Mouse (Mus musculus) stomach, embryonic 14.5 days (tissue): ENCODE data around the gene Lrrc45. TPM values are rescaled to one million over a fixed set of nuclear protein-coding genes. Genes with fewer than 3 reads are reported as not detected.
A peak's percentile ranks its signal among the peaks of the same experiment; 100 is the strongest.

ENCODE experiments used
- ATAC-seq: fragments of 200-750 bp; cut with Nextera tagmentation; 2 replicates; pipeline ENCODE4 v1.8.0; 2017; ENCODE audit warnings: low read depth, moderate TSS enrichment; ENCODE audit not compliant: insufficient number of reproducible peaks, insufficient read depth, low FRiP score
- H3K27ac ChIP-seq: fragments of 300-500 bp; sonication (generic); 2 replicates; pipeline ENCODE4 v1.5.1; 2014; ENCODE audit warnings: mild to moderate bottlenecking, low read length, moderate library complexity, mixed read lengths
- H3K27me3 ChIP-seq: fragments of 300-500 bp; sonication (generic); 2 replicates; pipeline ENCODE4 v1.6.1; 2014; ENCODE audit warnings: low read length, control low read depth, mixed read lengths; ENCODE audit not compliant: control insufficient read depth, insufficient read depth
- H3K36me3 ChIP-seq: fragments of 300-500 bp; sonication (generic); 2 replicates; pipeline ENCODE4 v1.6.1; 2014; ENCODE audit warnings: mild to moderate bottlenecking, control low read depth, low read length, moderate library complexity, mixed read lengths; ENCODE audit not compliant: control insufficient read depth, insufficient read depth
- H3K4me1 ChIP-seq: fragments of 300-500 bp; sonication (generic); 2 replicates; pipeline ENCODE4 v1.6.1; 2014; ENCODE audit warnings: low read length, control low read depth, mixed read lengths; ENCODE audit not compliant: control insufficient read depth, insufficient read depth
- H3K4me2 ChIP-seq: fragments of 300-500 bp; sonication (generic); replicated peaks from 2 replicates; pipeline ENCODE4 v1.6.1; 2014; ENCODE audit warnings: low read depth, low read length, control low read depth
- H3K4me3 ChIP-seq: fragments of 300-500 bp; sonication (generic); 2 replicates; pipeline ENCODE4 v1.5.1; 2014; ENCODE audit warnings: low read depth, low read length, control low read depth
- H3K9ac ChIP-seq: fragments of 300-500 bp; sonication (generic); replicated peaks from 2 replicates; pipeline ENCODE4 v1.6.1; 2014; ENCODE audit warnings: low read depth, mild to moderate bottlenecking, control low read depth, low read length, moderate library complexity, mixed read lengths
- H3K9me3 ChIP-seq: fragments of 300-500 bp; sonication (generic); 2 replicates; pipeline ENCODE4 v1.6.1; 2016; ENCODE audit warnings: low read depth, low read length, control low read depth; ENCODE audit not compliant: control insufficient read depth
- WGBS: fragments of 180-500 bp; shearing (Covaris S2); extraction: QIAGEN DNeasy Blood & Tissue Kit; methylation state at CpG from one replicate; pipeline ENCODE4 v1.1.7; 2014; 5-methylcytosine and 5-hydroxymethylcytosine counted together
- polyA plus RNA-seq: library from polyadenylated mRNA; unstranded; fragments of >200 nt; fragmentation: Nextera tagmentation; extraction: Ambion mirVana; gene quantifications from 2 replicates; pipeline ENCODE4 v1.2.1, GENCODE M21; 2014

Lrrc45 gene
- polyA plus RNA-seq, 1 experiment from 2014 or later = 48.6 TPM

DNA sequence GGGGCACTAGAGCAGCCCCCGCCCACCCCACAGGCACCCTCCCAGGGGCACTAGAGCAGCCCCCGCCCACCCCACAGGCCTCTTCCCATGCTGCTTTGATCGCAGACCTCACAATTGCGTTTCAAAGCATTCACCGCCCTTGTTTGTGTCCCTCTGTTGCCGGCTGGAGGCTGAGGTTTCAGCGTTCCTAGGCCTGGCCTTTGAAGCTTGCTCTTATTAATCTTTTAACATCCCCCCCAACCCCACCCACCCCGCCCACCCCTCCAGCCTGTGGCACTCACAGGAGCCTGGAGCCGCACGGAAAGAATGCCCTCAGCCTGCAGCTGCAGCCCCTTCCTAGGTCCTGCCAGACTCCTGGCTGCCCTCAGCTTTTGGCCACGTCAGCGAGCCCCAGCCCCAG, 6.5 kb upstream of the Lrrc45 start:
- Histone ChIP-seq H3K27me3 (no peaks in the 10 kb centered on the region), H3K36me3 (peaks cover 8% of the 10 kb centered on the region), H3K9me3 (no peaks in the 10 kb centered on the region), H3K9ac (no peak overlapping the region), H3K4me3 (no peak overlapping the region), H3K4me2 (no peak overlapping the region), H3K27ac (peak overlapping the region; percentile 69; the same call in 1 of the 2 replicates), H3K4me1 (peaks cover 47% of the 10 kb centered on the region)
- no peak; the same call in 1 of the 2 replicates for ATAC-seq
- 22% methylated on average over 12 of the region's 12 CpGs for whole genome bisulfite sequencing

DNA sequence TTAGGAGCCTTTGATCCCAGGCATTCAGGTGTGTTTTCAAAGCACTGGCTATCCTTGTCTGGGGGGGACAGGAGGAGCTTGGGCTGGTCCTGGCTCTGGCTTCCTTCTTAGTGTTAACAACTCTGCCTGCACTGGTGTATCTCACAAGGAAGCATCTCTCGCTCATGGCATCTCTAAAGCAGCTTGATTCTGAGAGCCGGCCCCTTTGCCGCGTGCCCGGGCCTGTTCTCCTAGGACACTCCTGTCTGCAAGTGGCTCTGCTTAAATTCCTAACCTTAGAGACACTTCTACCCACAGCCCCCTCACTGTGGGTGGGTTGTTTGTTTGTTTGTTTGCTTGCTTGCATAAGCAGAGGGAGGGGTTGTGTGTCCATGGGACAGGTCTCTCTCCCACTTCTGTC, 5.8 kb upstream of the Lrrc45 start:
- ATAC-seq = no peak
- Histone ChIP-seq H3K4me3 (no peak overlapping the region), H3K4me1 (peaks cover 47% of the 10 kb centered on the region), H3K27ac (peak overlapping the region; percentile 61), H3K36me3 (peaks cover 8% of the 10 kb centered on the region), H3K27me3 (no peaks in the 10 kb centered on the region), H3K9ac (no peak overlapping the region), H3K4me2 (0 out of 2 replicates have a peak overlapping the region, but pooled peaks have one; percentile 5), H3K9me3 (no peaks in the 10 kb centered on the region)
- WGBS = 29% methylated on average over 5 of the region's 5 CpGs

DNA sequence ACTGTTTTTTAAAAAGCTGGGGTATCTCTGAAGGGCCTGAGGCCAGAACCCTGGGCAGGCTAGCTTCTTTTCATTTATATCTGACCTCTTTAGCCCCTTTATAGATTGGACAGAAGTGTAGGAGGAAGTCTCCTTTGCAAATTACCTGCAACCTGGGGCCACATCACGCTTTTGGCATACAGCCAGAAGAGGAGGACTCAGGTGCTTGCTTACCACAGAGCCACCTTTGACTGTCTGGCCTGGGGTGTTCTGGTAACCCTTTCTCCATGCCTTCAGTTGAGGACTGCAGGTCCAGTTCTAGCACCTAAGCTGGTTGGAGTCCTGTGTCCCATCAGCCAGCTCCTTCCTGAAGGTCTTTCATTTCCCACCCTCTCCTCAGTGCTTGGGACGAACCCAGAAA, 4.2 kb upstream of the Lrrc45 start:
- no peak for ATAC-seq
- WGBS = 79% methylated on average over 2 of the region's 2 CpGs
- no peaks in the 10 kb centered on the region for H3K9me3 ChIP-seq
- H3K36me3 ChIP-seq = peaks cover 5% of the 10 kb centered on the region
- 0 out of 2 replicates have a peak overlapping the region, but pooled peaks have one; percentile 3 for H3K9ac ChIP-seq
- no peak overlapping the region for H3K4me2 ChIP-seq
- H3K4me3 ChIP-seq = no peak overlapping the region
- peak overlapping the region; percentile 44; the same call in 1 of the 2 replicates for H3K27ac ChIP-seq
- no peaks in the 10 kb centered on the region for H3K27me3 ChIP-seq
- H3K4me1 ChIP-seq = peaks cover 40% of the 10 kb centered on the region

GRCm38 (mm10) chr11:120710672-120711071, 3.1 kb upstream of the Lrrc45 start:
- no peak overlapping the region for H3K4me2 ChIP-seq
- H3K36me3 ChIP-seq = peaks cover 5% of the 10 kb centered on the region
- H3K9me3 ChIP-seq = no peaks in the 10 kb centered on the region
- H3K9ac ChIP-seq = no peak overlapping the region
- no peak overlapping the region for H3K4me3 ChIP-seq
- peaks cover 36% of the 10 kb centered on the region for H3K4me1 ChIP-seq
- no peaks in the 10 kb centered on the region for H3K27me3 ChIP-seq
- H3K27ac ChIP-seq = no peak overlapping the region
- ATAC-seq = no peak
- WGBS = 44% methylated on average over 5 of the region's 5 CpGs

GRCm38 (mm10) chr11:120711980-120712604, 1.6 kb upstream of the Lrrc45 start:
- no peaks in the 10 kb centered on the region for H3K9me3 ChIP-seq
- peak overlapping the region; percentile 60; the same call in 1 of the 2 replicates for H3K4me3 ChIP-seq
- WGBS = 59% methylated on average over 8 of the region's 8 CpGs
- H3K36me3 ChIP-seq = peaks cover 5% of the 10 kb centered on the region
- H3K9ac ChIP-seq = 0 out of 2 replicates have a peak overlapping the region, but pooled peaks have one; percentile 18
- no peak overlapping the region for H3K27ac ChIP-seq
- H3K27me3 ChIP-seq = no peaks in the 10 kb centered on the region
- peaks cover 24% of the 10 kb centered on the region for H3K4me1 ChIP-seq
- H3K4me2 ChIP-seq = peak overlapping the region; percentile 94; the same call in 1 of the 2 replicates
- no peak for ATAC-seq

DNA sequence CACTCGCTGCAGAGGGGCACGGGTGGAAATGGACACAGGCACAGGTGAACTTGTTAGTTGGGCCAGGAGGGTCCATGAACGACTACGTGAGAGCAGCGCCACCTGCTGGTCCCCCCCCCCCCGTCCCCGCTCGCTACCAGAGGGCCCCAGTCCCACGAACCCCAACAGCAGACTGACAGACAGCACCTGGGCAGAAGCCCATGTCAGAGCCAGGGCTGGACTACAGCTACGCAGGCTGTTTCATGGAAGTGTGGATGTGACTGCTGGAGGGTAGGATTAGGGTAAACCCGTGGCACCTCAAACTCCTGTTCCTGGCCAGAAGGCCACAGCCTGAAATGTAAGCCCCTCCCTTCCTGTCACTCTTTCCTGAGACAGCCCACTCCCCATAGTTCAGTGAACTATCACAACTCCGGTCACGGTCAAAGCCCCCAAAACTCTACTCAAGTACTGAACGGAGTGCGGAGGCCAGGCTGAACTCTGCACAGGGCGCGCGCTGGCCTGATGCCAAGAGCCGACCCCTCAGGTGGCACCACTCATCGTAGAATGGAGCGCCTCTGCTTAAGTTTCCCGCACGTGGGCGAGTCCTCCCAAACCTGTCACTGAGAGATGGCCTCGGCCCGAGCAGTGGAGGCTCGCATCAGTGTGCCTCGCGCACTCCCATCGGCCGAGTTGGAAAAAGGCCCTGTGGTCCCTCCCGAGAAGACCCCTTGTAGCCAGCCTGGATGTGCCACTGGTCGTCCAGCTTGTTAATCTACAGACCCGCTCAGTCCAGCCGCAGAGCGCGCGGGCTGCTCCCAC, 755 bp upstream of the Lrrc45 start:
- under 1% methylated on average over 38 of the region's 38 CpGs for WGBS
- H3K4me1 ChIP-seq = peaks cover 21% of the 10 kb centered on the region
- peak overlapping the region; percentile 94 for H3K4me2 ChIP-seq
- peaks cover 11% of the 10 kb centered on the region for H3K36me3 ChIP-seq
- H3K4me3 ChIP-seq = peak overlapping the region; percentile 60
- ATAC-seq = peak; percentile 26
- peak overlapping the region; percentile 73 for H3K27ac ChIP-seq
- no peaks in the 10 kb centered on the region for H3K9me3 ChIP-seq
- no peaks in the 10 kb centered on the region for H3K27me3 ChIP-seq
- peak overlapping the region; percentile 47 for H3K9ac ChIP-seq

GRCm38 (mm10) chr11:120714546-120714945, 821 bp downstream of the Lrrc45 start:
- peak overlapping the region; percentile 60 for H3K4me3 ChIP-seq
- ATAC-seq = no peak
- 50% methylated on average over 10 of the region's 10 CpGs for WGBS
- H3K27ac ChIP-seq = no peak overlapping the region
- peaks cover 18% of the 10 kb centered on the region for H3K36me3 ChIP-seq
- peaks cover 13% of the 10 kb centered on the region for H3K4me1 ChIP-seq
- H3K9ac ChIP-seq = peak overlapping the region; percentile 54; the same call in 1 of the 2 replicates
- H3K4me2 ChIP-seq = peak overlapping the region; percentile 94
- H3K27me3 ChIP-seq = no peaks in the 10 kb centered on the region
- H3K9me3 ChIP-seq = no peaks in the 10 kb centered on the region

GRCm38 (mm10) chr11:120715131-120715530, 1.4 kb downstream of the Lrrc45 start:
- Histone ChIP-seq H3K36me3 (peaks cover 20% of the 10 kb centered on the region), H3K9me3 (no peaks in the 10 kb centered on the region), H3K9ac (no peak overlapping the region), H3K4me3 (no peak overlapping the region), H3K4me1 (peaks cover 11% of the 10 kb centered on the region), H3K4me2 (no peak overlapping the region), H3K27ac (no peak overlapping the region), H3K27me3 (no peaks in the 10 kb centered on the region)
- no peak for ATAC-seq
- WGBS = 91% methylated on average over 9 of the region's 9 CpGs
